Mouse (Mus musculus) spleen, adult 12 weeks (tissue): ENCODE results near the gene C1qa.

Source experiments
- DNase-seq: peaks from one replicate; pipeline ENCODE4 v3.0.0; 2022; ENCODE audit warnings: low spot score

C1qa gene

DNA sequence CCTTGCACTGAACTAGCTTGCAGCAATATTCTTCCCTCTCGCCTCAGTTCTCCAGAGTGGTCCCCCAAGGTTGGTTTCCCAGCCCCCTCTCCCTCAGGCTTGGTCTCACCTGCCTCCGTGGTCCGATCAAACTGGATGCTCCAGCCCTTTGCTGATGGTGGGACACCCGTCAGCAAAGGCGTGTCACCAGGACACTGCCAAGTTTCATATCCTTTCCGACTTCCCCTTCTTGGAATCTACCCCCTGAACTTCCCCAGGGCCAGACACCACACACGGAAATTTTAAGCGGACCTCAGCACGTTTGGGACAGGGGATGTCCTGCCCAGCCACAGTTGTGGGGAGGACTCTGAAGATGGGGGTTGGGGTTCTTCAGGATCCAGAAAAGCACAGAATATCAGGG lies at the start of gene C1qa:
TSS of gene C1qa (minus strand) at position 167 of the 400 bp plus-strand sequence.
- DNase-seq, result no peak

GRCm38 (mm10) chr4:136945397-136945796 lies 46.8 kb upstream of the C1qa start:
- no peak for DNase-seq

- no peak for DNase-seq
Measured at GRCm38 (mm10) chr4:136944558-136945350, 46.2 kb upstream of the C1qa start.

- no peak for DNase-seq
Measured at GRCm38 (mm10) chr4:136943175-136943574, 44.6 kb upstream of the C1qa start.

DNA sequence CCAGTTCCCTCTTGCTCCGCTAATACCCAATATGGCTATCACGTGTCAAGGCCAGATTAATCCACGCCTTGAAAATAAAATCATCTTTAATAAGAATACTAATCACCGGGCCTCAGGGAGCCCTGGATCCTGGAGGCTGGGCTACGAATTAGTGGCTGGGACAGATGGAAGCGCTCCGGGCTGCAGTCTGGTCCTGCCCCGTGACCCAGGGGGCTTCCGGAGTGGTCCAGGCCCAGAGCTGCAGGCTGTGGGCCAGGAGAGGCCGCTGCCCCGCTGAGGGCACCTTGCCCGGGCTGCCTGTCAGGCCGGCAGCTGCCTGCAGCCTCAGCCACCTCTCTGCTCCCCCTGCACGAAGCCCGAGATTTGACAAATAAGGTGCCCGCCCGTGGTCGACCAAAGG lies 44.2 kb upstream of the C1qa start:
- DNase-seq, result no peak

GRCm38 (mm10) chr4:136937935-136938334 lies 39.3 kb upstream of the C1qa start:
- DNase-seq, result no peak

GRCm38 (mm10) chr4:136937344-136937743 lies 38.7 kb upstream of the C1qa start:
- no peak for DNase-seq

DNA sequence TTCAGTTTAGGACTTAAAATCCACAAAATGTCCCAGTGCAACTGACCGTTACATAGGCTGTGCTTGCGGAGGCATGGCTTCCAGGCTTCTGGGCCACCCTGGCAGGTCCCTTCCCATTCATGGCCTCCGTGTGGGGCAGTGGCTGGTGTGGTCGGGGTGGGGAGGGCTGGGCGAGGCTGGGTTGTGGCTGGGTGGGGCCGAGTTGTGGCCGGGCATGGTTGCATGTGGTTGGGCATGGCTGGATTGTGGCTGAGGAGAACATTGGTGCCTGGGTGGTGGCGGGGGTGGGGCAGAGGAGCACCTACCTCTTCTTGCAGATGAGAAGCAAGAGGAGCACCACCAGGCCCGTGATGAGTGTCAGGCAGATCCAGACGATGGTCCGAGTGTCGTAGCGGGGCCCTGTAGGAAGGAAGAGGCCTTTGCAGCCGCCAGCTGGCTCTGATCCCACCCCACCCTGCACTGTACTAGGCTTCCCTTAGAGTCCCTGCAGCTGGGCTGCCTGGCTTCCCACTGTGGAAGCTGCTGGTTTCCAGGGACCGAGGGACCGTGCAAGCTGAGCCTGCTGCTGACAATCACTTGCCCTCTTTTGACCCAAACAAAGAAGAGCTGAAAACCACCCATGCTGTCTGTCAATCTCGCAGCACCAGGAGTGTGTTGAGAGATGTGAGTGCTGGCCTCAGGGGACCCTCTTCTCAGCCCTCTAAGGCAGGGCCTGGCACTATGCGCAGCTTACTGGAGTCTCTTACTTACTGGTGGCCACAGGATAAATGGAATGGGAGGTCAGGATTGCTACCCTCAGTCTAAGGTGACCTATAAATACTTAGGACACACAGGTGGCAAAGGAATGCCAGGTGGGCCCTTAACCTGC lies 36.4 kb upstream of the C1qa start:
- DNase-seq, result no peak

GRCm38 (mm10) chr4:136930474-136930873 lies 31.9 kb upstream of the C1qa start:
- no peak for DNase-seq

DNA sequence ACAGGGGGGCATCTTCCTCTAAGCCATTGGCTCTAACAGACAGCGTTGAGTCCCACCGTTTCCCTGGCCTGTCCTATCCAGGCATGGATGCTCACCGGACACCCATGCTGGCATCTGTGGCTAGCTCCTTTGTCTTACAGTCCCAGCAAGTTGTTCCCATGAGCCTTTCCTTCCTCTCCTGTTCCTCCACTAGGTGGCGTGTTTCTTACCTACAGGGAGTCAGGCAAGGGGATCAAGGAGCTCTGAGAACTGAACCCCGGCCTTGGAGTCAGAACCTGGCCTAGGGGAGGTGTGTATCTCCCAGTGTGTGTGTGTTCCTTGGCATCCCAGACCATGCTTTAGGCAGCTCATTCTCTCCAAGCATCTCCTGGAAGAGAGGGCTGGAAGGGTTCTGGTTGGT lies 30.3 kb upstream of the C1qa start:
- DNase-seq, result no peak

DNA sequence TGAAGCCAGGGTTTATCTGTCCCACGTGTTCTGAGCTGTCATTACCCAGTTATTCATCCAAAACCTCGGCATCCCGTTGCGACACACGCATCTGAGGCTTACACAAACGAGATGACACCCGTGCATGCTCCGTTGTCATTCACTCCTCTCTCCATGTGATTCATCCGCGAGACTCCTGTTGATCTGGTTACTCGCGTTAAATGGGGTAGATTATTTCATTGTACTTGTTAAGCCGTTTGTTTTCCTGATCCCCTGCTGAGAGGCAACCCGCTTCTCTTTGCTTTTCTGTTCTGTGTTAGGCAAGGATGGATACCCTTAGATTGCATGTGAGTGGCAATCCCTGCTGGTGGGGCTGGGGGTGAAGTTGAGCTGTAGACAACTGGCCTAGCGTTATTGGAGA lies 27.2 kb upstream of the C1qa start:
- DNase-seq, result no peak

DNA sequence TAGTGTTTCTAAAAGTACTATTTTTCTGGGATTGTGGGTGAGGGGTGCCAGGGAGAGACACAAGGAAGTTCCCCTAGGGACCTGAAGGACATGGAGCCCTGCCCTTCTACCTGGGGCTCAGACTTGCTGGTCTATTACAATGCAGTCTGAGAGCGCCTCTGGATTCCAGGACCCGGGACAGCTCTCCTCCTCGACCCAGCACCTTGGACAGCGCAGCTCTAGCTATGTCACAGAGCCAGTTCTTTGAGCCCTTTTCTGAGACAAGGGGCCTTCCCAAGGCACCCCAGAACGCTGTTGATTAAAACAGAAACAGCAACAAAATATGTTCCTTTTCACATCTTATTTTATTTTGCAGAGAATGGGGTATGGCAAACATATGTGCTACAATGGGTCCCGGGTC lies 25.9 kb upstream of the C1qa start:
- no peak for DNase-seq

DNA sequence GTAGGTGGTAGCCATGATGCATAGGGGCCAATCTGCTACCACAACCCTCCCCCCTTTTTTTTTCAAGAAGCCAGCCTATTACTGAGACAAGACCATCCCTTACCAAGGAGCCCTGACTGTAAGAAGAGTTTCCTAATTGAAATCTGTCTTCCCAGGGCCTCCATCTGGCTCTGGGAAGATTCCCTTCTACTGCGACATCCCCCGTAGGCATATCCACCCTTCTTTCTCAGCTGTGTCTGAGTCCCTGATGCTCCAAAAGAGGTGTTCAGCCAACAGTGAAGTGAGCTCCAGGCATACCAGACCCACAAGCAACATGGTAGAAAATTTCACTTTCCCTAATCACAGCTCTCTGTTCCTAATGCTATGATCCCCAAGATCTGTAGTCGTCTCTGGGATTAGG lies 20.9 kb upstream of the C1qa start:
- no peak for DNase-seq

DNA sequence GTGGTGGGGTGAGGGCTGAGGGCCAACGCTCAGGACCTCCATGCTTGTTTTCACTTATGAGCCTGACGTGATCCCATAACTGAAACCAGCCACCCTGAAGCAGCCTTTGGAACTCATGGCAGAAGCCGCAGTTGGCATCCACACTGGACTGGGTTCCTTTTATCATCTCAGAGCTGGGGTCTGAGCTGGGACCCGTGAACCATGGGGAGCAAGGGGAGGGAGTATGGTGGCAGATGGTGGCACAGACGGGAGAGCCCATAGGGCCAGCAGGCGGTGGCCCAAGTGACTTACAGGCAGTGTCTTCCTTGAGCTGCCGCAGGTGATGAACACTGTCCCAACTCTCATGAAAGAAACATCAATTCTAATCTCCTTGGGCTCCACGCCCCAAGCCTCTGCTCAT lies 20.2 kb upstream of the C1qa start:
- DNase-seq, result no peak

DNA sequence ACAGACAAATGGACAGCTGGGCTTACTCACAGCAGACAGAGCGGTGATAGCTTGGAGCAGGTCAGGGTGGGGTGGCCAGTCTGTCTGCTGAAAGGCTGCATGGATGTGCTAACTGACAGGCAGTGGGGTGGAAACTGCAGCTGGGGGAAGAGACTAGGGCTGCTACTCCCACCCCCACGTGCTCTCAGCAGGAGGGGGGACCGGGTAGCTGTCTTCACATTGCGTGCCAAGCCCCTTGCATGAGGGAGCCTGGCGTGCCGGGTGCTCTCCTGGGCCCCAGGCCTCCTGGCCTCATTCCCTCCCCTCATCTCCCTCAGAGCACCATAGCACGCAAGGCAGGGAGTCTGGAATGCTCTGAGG lies 18.5 kb upstream of the C1qa start:
- DNase-seq, result no peak

DNA sequence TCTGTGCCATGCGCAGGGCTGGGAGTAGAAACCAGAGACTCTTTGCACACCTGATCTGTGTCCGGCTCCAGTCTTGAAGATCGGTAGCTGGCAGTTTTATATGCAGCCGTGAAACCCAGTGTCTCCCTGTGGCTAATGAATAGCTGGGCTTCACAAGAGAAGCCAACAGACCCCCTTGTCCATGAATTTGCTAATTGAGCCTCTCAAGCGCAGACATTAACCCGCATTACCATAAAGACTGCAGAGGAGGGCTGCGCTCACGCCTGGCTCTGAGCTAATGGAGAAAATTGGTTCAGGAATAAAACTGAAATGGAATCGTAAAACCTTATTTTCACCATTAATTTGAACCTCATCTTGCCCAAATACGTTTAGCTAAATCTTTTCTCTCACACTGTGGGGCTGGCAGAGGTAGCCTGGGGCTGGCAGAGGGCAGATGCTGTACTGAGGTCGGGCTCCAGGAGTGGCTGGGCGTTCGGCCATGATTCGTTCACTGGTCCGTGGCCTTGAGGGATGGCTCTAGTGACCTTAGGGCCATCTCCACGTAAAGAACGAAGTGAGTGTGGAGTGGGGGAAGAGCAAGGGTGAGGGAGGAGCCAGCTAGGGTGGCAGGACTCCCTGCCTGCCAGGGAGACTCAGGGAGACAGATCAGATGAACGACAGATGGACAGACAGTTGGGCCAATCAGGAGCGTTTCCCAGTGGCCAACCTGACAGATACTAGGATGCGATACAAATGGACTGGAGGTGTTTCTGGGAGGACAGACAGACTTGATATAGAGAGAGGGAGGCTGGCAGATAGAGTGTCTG lies 18.0 kb upstream of the C1qa start:
- no peak for DNase-seq

DNA sequence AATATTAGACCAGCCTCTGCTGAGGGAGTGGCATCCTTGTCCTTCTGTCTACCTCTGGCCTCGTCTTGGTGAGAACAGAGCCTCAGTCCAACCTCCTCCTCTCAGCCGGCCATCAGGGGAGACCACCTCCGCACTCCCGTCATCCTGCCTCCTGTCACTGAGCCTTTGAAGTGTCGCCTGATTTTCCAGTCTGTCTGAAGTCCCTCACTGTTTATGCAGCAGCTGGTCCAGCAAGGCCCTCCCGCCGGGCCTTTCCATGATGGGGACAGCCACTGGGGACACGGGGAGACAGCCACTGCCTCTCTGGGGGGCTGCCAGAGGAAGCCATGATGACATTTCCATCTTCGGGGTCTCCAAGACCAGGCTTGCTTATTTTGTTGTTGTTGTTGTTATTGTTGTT lies 14.2 kb upstream of the C1qa start:
- no peak for DNase-seq

DNA sequence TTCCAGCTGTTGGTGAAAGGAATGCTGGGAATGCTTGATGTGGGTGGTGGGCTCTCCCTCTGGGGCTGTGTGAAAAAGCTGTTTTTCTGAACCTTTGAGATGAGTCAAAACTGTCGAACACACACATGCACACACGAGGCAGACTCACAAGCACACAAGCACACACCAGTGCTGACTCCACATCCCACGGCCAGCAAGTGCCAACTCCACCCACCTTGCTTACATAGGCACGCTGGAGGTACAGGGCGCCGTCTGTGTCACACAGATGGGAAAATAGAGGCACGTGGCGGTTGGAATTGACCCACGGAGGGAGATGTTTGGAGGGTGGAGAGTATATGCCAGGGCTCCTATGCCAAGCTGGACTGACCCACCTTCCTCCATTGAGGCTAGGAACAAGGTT lies 13.2 kb upstream of the C1qa start:
- no peak for DNase-seq

- DNase-seq, result no peak
Measured at GRCm38 (mm10) chr4:136911211-136911646, 12.6 kb upstream of the C1qa start.

- DNase-seq, result no peak
Measured at GRCm38 (mm10) chr4:136907809-136908208, 9.2 kb upstream of the C1qa start.

- DNase-seq, result no peak
Measured at GRCm38 (mm10) chr4:136907033-136907432, 8.4 kb upstream of the C1qa start.

DNA sequence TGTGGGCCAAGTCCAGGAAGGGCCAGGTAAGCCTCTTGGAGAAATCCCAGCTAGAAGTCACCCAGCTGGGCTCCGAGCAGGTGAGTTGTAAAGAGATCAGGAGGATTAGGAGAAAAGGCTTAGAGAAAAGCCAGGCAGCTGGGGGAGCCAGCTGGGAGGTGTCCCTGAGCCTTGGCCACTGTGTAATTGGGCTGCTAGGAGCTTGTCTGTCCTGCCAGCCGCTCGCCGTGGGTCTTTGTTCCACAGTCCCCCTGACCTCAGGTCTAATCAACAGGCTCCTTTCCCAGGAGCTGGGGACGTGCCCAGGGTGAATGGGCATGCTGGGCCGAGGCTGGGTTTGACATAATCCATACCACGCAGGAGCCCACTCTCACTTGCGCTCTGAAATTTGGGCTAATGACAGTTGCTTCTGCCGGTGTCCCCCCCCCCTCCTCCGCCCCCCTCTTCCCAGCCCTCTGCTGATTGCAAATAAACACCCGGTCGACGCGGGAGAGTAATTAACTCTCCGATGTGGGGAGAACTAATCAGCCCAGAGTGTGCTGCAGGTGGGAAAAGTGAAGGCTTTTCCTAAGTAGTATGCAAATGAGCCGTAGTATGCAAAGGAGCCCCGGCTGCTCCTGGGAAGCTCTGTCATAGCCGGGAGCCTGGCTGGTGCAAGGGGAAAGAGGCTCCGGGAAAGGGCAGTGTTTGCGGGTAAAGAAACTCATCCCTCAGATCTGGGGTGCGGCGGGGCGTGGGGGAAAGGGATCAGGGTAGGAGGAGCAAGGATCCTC lies 6.3 kb upstream of the C1qa start:
- no peak for DNase-seq
